Mouse (Mus musculus): ENCODE measurements around the gene Kcnh1.

GRCm38 (mm10) chr1:192512821-192513220 is 322.2 kb downstream of the Kcnh1 start:
- TF ChIP-seq CTCF (IDR thresholded peaks at IDR 0.05; ENCODE audit: low read depth, low read length) (no peak), GATA1 (IDR thresholded peaks at IDR 0.05; ENCODE audit: borderline replicate concordance, low read length) (no peak), POLR2AphosphoS5 (IDR thresholded peaks at IDR 0.05; ENCODE audit: insufficient replicate concordance, low read depth, low read length) (no peak), TAL1 (conservative IDR thresholded peaks at IDR 0.05; ENCODE audit: low read depth, low read length) (no peak), GATA2 (IDR thresholded peaks at IDR 0.05; ENCODE audit: borderline replicate concordance, low read depth, low read length) (no peak)

All from G1E (cell line).